Mouse (Mus musculus) kidney, adult 2 months (tissue): ENCODE results near the gene Mgarp.

Source experiments
- CTCF ChIP-seq: fragments of 200-500 bp; conservative IDR thresholded peaks from 2 replicates; pipeline ENCODE4 v1.5.1; 2011; ENCODE audit warnings: low read depth, mild to moderate bottlenecking, control low read depth, low read length, moderate library complexity, mixed read lengths; ENCODE audit not compliant: insufficient read depth, insufficient read length
- POLR2A ChIP-seq: fragments of 200-500 bp; IDR thresholded peaks from one replicate; pipeline ENCODE4 v1.6.1; 2011; ENCODE audit warnings: low read depth, low read length, control low read depth

DNA sequence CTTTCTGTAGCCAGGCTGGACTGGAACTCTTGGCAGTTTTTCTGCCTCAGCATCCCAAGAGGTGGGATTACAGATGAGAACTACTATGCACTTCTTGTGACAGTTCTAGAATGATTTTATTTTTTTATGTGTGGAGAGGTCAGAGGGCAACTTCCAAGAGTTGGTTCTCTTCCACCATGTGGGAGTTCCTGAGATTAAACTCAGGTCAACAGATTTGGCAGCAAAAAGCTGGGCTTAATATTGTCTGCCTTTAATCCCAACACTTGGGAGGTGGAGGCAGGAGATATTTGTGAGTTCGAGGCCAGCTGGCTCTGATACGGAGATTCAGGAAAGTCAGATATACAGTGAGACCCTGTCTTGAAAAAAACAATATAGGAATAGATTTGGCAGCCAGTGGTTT, 21.4 kb upstream of the Mgarp start:
- TF ChIP-seq CTCF (no peak), POLR2A (no peak)
